Mouse (Mus musculus): ENCODE data around the gene Ank3.

DNA sequence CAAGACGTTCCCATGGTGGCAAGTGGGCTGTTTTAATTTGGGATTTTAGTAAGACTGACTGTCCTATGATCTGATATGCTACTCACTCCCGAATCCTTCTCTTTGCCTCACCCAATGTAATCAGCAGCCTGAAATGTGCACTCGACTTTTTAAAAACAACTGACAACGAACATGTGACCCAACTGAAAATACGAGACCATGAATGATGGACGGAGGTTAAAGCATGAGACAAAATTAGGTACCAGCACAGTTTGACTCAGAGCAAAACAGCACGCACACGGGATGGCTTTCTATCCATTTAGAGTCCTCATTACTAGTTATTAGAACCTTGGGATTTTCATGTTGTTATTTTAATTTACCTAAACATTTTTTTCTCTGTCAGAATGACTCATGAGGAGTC is 171.2 kb downstream of the Ank3 start:
- TF ChIP-seq POLR2A (IDR thresholded peaks at IDR 0.05; ENCODE audit: control insufficient read depth in 1 of 2, insufficient read depth in 1 of 2, low read depth in 1 of 2, low read length in 2 of 2, poor library complexity in 1 of 2): no peak
- no peak for TF ChIP-seq MAZ (IDR thresholded peaks at IDR 0.05; ENCODE audit: low read depth, low read length)
- no peak for TF ChIP-seq CTCF (IDR thresholded peaks at IDR 0.05 in 2 of 3, conservative IDR thresholded peaks at IDR 0.05 in 1 of 3; ENCODE audit: control insufficient read depth in 1 of 3, insufficient read depth in 1 of 3, low read depth in 2 of 3, low read length in 3 of 3, poor library complexity in 1 of 3, severe bottlenecking in 1 of 3)
- no peak for TF ChIP-seq CHD2 (IDR thresholded peaks at IDR 0.05; ENCODE audit: low read length)
- TF ChIP-seq JUND (IDR thresholded peaks at IDR 0.05; ENCODE audit: low read depth, low read length): no peak

Measured in MEL (cell line).